Mouse (Mus musculus): ENCODE data around the gene Naa50.
A peak's percentile ranks its signal among the peaks of the same experiment; 100 is the strongest.

- no peak for TF ChIP-seq CHD2 (IDR thresholded peaks at IDR 0.05; ENCODE audit: low read depth, low read length)
- peak; percentile 44; the same call in 1 of the 2 replicates for TF ChIP-seq HCFC1 (IDR thresholded peaks at IDR 0.05; ENCODE audit: borderline replicate concordance, insufficient read depth, low read length)
Measured at GRCm38 (mm10) chr16:44140186-44140787, 657 bp downstream of the Naa50 start.

Measured in ES-E14 (cell line).